Mouse (Mus musculus) embryonic facial prominence, embryonic 15.5 days (tissue): ENCODE data around the gene Cavin4. TPM values are rescaled to one million over a fixed set of nuclear protein-coding genes. Genes with fewer than 3 reads are reported as not detected.

Source experiments
- ATAC-seq: fragments of 200-750 bp; cut with Nextera tagmentation; 2 replicates; pipeline ENCODE4 v1.8.0; 2017; ENCODE audit warnings: low read depth, moderate TSS enrichment; ENCODE audit not compliant: insufficient number of reproducible peaks, low FRiP score, low TSS enrichment
- H3K27ac ChIP-seq: fragments of 300-500 bp; sonication (generic); replicated peaks from 2 replicates; pipeline ENCODE4 v1.5.1; 2015; ENCODE audit warnings: mild to moderate bottlenecking, inconsistent platforms
- H3K27me3 ChIP-seq: fragments of 300-500 bp; sonication (generic); 2 replicates; pipeline ENCODE4 v1.6.1; 2015; ENCODE audit warnings: inconsistent platforms
- H3K36me3 ChIP-seq: fragments of 300-500 bp; sonication (generic); 2 replicates; pipeline ENCODE4 v1.6.1; 2015; ENCODE audit warnings: mild to moderate bottlenecking, inconsistent platforms
- H3K4me1 ChIP-seq: fragments of 300-500 bp; sonication (generic); 2 replicates; pipeline ENCODE4 v1.6.1; 2015; ENCODE audit warnings: inconsistent platforms
- H3K4me2 ChIP-seq: fragments of 300-500 bp; sonication (generic); replicated peaks from 2 replicates; pipeline ENCODE4 v1.6.1; 2015; ENCODE audit warnings: mild to moderate bottlenecking, inconsistent platforms
- H3K4me3 ChIP-seq: fragments of 300-500 bp; sonication (generic); replicated peaks from 2 replicates; pipeline ENCODE4 v1.5.1; 2015; ENCODE audit warnings: mild to moderate bottlenecking, inconsistent platforms
- H3K9ac ChIP-seq: fragments of 300-500 bp; sonication (generic); 2 replicates; pipeline ENCODE4 v1.6.1; 2015; ENCODE audit warnings: inconsistent platforms
- H3K9me3 ChIP-seq: fragments of 300-500 bp; sonication (generic); replicated peaks from 2 replicates; pipeline ENCODE4 v1.6.1; 2016; ENCODE audit warnings: inconsistent platforms
- WGBS: fragments of 180-500 bp; shearing (Covaris S2); methylation state at CpG from one replicate; pipeline ENCODE4 v1.1.7; 2015; 5-methylcytosine and 5-hydroxymethylcytosine counted together
- polyA plus RNA-seq: library from polyadenylated mRNA; unstranded; fragments of >200 nt; fragmentation: Nextera tagmentation; extraction: Ambion mirVana; gene quantifications from 2 replicates; pipeline ENCODE4 v1.2.1, GENCODE M21; 2015

Gene Cavin4
- 11.6 and 16.3 TPM in 2 replicates for polyA plus RNA-seq

GRCm38 (mm10) chr4:48663271-48663670, at the start of gene Cavin4:
Gene Cavin4 (plus strand): TSS chr4:48663514.
- Histone ChIP-seq H3K27me3 (no peaks in the 10 kb centered on the region), H3K27ac (no peak within 1 kb of the TSS), H3K4me3 (no peak within 1 kb of the TSS), H3K9me3 (no peaks in the 10 kb centered on the region), H3K4me2 (no peak within 1 kb of the TSS), H3K9ac (no peak within 1 kb of the TSS), H3K36me3 (peaks cover 21% of the 10 kb centered on the region), H3K4me1 (0 out of 2 replicates have a peak, but pooled peaks cover 4% of the 10 kb centered on the region)
- no peak for ATAC-seq
- WGBS: 81% methylated on average over 10 of the region's 10 CpGs

GRCm38 (mm10) chr4:48615483-48615882, 47.8 kb upstream of the Cavin4 start:
- no peak overlapping the region for H3K4me3 ChIP-seq
- no peaks in the 10 kb centered on the region for H3K27me3 ChIP-seq
- H3K36me3 ChIP-seq: peaks cover 18% of the 10 kb centered on the region
- no peaks in the 10 kb centered on the region for H3K4me1 ChIP-seq
- no peak overlapping the region for H3K27ac ChIP-seq
- no peak for ATAC-seq
- no peak overlapping the region for H3K9ac ChIP-seq
- H3K4me2 ChIP-seq: no peak overlapping the region
- H3K9me3 ChIP-seq: no peaks in the 10 kb centered on the region
- 81% methylated on average over 4 of the region's 4 CpGs for WGBS

GRCm38 (mm10) chr4:48617201-48617600, 46.1 kb upstream of the Cavin4 start:
- no peak overlapping the region for H3K27ac ChIP-seq

GRCm38 (mm10) chr4:48620121-48620520, 43.2 kb upstream of the Cavin4 start:
- Histone ChIP-seq H3K9me3 (no peaks in the 10 kb centered on the region), H3K4me1 (no peaks in the 10 kb centered on the region), H3K4me3 (no peak overlapping the region), H3K27me3 (no peaks in the 10 kb centered on the region), H3K36me3 (peaks cover 16% of the 10 kb centered on the region), H3K27ac (no peak overlapping the region), H3K4me2 (no peak overlapping the region), H3K9ac (no peak overlapping the region)
- WGBS: 87% methylated on average over 6 of the region's 6 CpGs
- no peak for ATAC-seq

More at GRCm38 (mm10) chr4:48617201-48617600, 46.1 kb upstream of the Cavin4 start:
- H3K36me3 ChIP-seq: peaks cover 16% of the 10 kb centered on the region
- H3K4me1 ChIP-seq: no peaks in the 10 kb centered on the region
- 95% methylated on average over 15 of the region's 15 CpGs for WGBS
- no peak overlapping the region for H3K9ac ChIP-seq
- H3K27me3 ChIP-seq: no peaks in the 10 kb centered on the region
- no peak overlapping the region for H3K4me3 ChIP-seq
- no peaks in the 10 kb centered on the region for H3K9me3 ChIP-seq
- no peak for ATAC-seq
- no peak overlapping the region for H3K4me2 ChIP-seq

GRCm38 (mm10) chr4:48622246-48622645, 41.1 kb upstream of the Cavin4 start:
- Histone ChIP-seq H3K4me3 (no peak overlapping the region), H3K4me2 (no peak overlapping the region), H3K27ac (no peak overlapping the region), H3K9me3 (no peaks in the 10 kb centered on the region), H3K27me3 (no peaks in the 10 kb centered on the region), H3K9ac (no peak overlapping the region), H3K36me3 (peaks cover 8% of the 10 kb centered on the region), H3K4me1 (no peaks in the 10 kb centered on the region)
- WGBS: 87% methylated on average over 6 of the region's 6 CpGs
- no peak for ATAC-seq

GRCm38 (mm10) chr4:48622946-48623345, 40.4 kb upstream of the Cavin4 start:
- no peaks in the 10 kb centered on the region for H3K4me1 ChIP-seq
- 93% methylated on average over 7 of the region's 7 CpGs for whole genome bisulfite sequencing
- no peaks in the 10 kb centered on the region for H3K27me3 ChIP-seq
- H3K27ac ChIP-seq: no peak overlapping the region
- H3K9me3 ChIP-seq: no peaks in the 10 kb centered on the region
- H3K4me2 ChIP-seq: no peak overlapping the region
- no peak for ATAC-seq
- H3K4me3 ChIP-seq: no peak overlapping the region
- peaks cover 8% of the 10 kb centered on the region for H3K36me3 ChIP-seq
- H3K9ac ChIP-seq: no peak overlapping the region

- H3K9ac ChIP-seq: no peak overlapping the region
- peaks cover 17% of the 10 kb centered on the region for H3K36me3 ChIP-seq
- H3K4me2 ChIP-seq: no peak overlapping the region
- WGBS: 80% methylated on average over 6 of the region's 6 CpGs
- H3K4me1 ChIP-seq: no peaks in the 10 kb centered on the region
- H3K9me3 ChIP-seq: no peaks in the 10 kb centered on the region
- ATAC-seq: no peak
- H3K4me3 ChIP-seq: no peak overlapping the region
- H3K27ac ChIP-seq: no peak overlapping the region
- no peaks in the 10 kb centered on the region for H3K27me3 ChIP-seq
These were observed 38.4 kb upstream of the Cavin4 start for GRCm38 (mm10) chr4:48624961-48625360.

GRCm38 (mm10) chr4:48625836-48626235, 37.5 kb upstream of the Cavin4 start:
- no peak for ATAC-seq
- WGBS: 61% methylated on average over 9 of the region's 9 CpGs
- no peaks in the 10 kb centered on the region for H3K27me3 ChIP-seq
- no peak overlapping the region for H3K9ac ChIP-seq
- 0 out of 2 replicates have a peak overlapping the region, but pooled peaks have one; percentile 19 for H3K27ac ChIP-seq
- no peaks in the 10 kb centered on the region for H3K4me1 ChIP-seq
- H3K36me3 ChIP-seq: peaks cover 16% of the 10 kb centered on the region
- no peak overlapping the region for H3K4me3 ChIP-seq
- H3K4me2 ChIP-seq: no peak overlapping the region
- no peaks in the 10 kb centered on the region for H3K9me3 ChIP-seq

GRCm38 (mm10) chr4:48629445-48629844, 33.9 kb upstream of the Cavin4 start:
- H3K27ac ChIP-seq: no peak overlapping the region
- WGBS: 85% methylated on average over 13 of the region's 13 CpGs
- no peak overlapping the region for H3K9ac ChIP-seq
- H3K9me3 ChIP-seq: no peaks in the 10 kb centered on the region
- H3K4me3 ChIP-seq: no peak overlapping the region
- no peak overlapping the region for H3K4me2 ChIP-seq
- peaks cover 18% of the 10 kb centered on the region for H3K36me3 ChIP-seq
- ATAC-seq: no peak
- no peaks in the 10 kb centered on the region for H3K27me3 ChIP-seq
- no peaks in the 10 kb centered on the region for H3K4me1 ChIP-seq

- Histone ChIP-seq H3K9ac (no peak overlapping the region), H3K9me3 (no peaks in the 10 kb centered on the region), H3K27ac (no peak overlapping the region), H3K36me3 (peaks cover 22% of the 10 kb centered on the region), H3K4me2 (no peak overlapping the region), H3K4me3 (no peak overlapping the region), H3K4me1 (no peaks in the 10 kb centered on the region), H3K27me3 (no peaks in the 10 kb centered on the region)
- ATAC-seq: no peak
- WGBS: 61% methylated on average over 6 of the region's 6 CpGs
These were observed 29.8 kb upstream of the Cavin4 start for GRCm38 (mm10) chr4:48633529-48633928.

- H3K9ac ChIP-seq: no peak overlapping the region
- H3K27ac ChIP-seq: no peak overlapping the region
- H3K27me3 ChIP-seq: no peaks in the 10 kb centered on the region
- H3K4me1 ChIP-seq: no peaks in the 10 kb centered on the region
- no peak for ATAC-seq
- peaks cover 20% of the 10 kb centered on the region for H3K36me3 ChIP-seq
- H3K4me3 ChIP-seq: no peak overlapping the region
- 65% methylated on average over 2 of the region's 2 CpGs for WGBS
- H3K9me3 ChIP-seq: no peaks in the 10 kb centered on the region
- H3K4me2 ChIP-seq: no peak overlapping the region
These were observed 29.3 kb upstream of the Cavin4 start for GRCm38 (mm10) chr4:48634058-48634457.

GRCm38 (mm10) chr4:48636831-48637230, 26.5 kb upstream of the Cavin4 start:
- ATAC-seq: no peak

More at GRCm38 (mm10) chr4:48636831-48637230, 26.5 kb upstream of the Cavin4 start:
- peaks cover 29% of the 10 kb centered on the region for H3K36me3 ChIP-seq
- no peak overlapping the region for H3K9ac ChIP-seq
- no peaks in the 10 kb centered on the region for H3K9me3 ChIP-seq
- H3K4me3 ChIP-seq: no peak overlapping the region
- 88% methylated on average over 13 of the region's 13 CpGs for WGBS
- H3K27ac ChIP-seq: no peak overlapping the region
- no peaks in the 10 kb centered on the region for H3K27me3 ChIP-seq
- no peaks in the 10 kb centered on the region for H3K4me1 ChIP-seq
- H3K4me2 ChIP-seq: no peak overlapping the region
